Mouse (Mus musculus) megakaryocyte, embryonic 14.5 days (primary cell): ENCODE data around the gene Cabp1.

Experiments used
- FLI1 ChIP-seq: IDR thresholded peaks from 2 replicates; pipeline ENCODE4 v1.6.1; 2012; ENCODE audit warnings: low read length, inconsistent platforms, mixed read lengths
- GATA1 ChIP-seq: IDR thresholded peaks from 3 replicates; pipeline ENCODE4 v1.6.1; 2012; ENCODE audit warnings: mixed read lengths, low read length, inconsistent platforms, borderline replicate concordance

DNA sequence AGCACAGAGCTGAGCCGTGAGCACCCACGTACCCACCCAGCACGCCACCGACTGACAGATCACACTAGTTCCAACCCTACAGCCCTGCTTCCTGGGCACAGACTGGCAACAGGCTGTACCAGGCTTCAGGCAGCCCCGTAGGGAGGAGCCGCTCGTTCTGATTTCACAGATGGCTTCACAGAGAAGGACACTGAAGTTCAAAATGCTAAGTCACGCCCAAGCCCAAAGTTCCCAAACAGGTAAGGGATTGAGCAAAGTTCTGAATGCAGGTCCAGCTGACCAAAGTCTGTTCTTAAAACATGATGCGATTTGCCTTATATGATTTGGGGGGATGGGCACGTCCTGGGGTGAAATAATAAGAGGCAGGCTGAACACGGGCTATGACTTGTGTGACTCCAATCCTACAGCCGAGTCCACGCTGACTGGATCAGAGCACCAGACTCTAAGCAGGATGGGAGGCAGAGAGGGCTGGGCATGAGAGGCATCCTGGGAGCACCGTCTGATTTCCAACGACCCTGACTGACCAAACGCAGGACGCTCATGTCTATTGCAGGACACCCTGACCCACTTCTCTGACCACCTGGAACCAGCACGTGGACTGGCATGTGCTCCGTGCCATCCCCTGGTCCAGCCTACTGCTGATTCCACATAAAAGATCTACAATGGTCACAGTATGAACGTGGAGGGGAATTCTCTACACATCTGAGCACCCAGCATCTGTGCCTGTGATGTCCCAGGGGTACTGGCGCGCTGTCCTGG lies 66.6 kb downstream of the Cabp1 start:
- TF ChIP-seq FLI1 (no peak; the same call in 1 of the 2 replicates), GATA1 (no peak)
